Mouse (Mus musculus) c-Kit-positive CD71-negative TER-119-negative erythroid progenitor cells, embryonic 14.5 days (primary cell): ENCODE data around the gene Cmc1.
"Not testable (repeated sequence)": the region's sequence is repeated elsewhere in the genome, so short reads cannot be mapped to it uniquely, and the experiment has no call there.

Experiments
- DNase-seq: peaks from one replicate; pipeline ENCODE4 v3.0.0-alpha.2; 2013; ENCODE audit warnings: low read depth

Cmc1 gene

DNA sequence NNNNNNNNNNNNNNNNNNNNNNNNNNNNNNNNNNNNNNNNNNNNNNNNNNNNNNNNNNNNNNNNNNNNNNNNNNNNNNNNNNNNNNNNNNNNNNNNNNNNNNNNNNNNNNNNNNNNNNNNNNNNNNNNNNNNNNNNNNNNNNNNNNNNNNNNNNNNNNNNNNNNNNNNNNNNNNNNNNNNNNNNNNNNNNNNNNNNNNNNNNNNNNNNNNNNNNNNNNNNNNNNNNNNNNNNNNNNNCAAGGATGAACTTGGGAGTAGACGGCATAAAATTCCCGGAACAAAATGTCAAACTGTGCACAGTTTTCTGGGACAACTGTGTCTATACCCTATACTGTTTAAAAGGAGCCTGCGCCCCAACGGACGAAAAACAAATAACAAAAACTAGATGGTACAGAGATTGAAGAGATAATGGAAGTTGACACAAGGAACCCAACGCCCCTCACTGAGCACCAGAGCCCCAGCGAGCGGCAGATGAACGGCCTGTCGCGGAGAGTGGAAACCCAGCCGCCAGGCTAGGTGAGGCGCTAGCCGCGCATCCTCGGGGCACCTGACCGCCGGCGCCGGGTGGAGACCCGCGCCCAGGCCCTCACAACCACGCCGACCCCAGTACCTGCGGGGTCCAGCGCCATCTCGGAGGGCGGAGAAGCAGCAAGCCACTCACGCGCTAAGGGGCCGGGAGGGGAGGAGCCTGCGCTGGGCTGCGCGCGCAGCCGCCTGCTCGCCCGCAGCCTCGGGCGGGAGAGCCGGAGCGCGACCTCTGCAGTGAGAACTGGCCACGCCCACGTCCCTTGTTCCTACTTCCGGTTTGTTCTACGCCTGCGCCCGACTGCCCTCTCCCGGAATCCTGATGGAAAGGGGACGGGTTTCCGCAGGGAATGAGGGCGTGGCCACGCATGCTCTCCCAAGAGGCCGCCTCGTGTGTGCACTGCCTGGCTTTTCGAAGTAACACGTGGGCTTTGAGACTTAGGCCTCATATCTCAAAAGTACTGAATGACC lies at the start of gene Cmc1:
TSS of gene Cmc1 (minus strand) at position 771 of the 996 bp plus-strand sequence.
- peak; percentile 75 for DNase-seq

- DNase-seq: no peak
Observed at GRCm38 (mm10) chr9:118198557-118198956, 48.6 kb upstream of the Cmc1 start.

DNA sequence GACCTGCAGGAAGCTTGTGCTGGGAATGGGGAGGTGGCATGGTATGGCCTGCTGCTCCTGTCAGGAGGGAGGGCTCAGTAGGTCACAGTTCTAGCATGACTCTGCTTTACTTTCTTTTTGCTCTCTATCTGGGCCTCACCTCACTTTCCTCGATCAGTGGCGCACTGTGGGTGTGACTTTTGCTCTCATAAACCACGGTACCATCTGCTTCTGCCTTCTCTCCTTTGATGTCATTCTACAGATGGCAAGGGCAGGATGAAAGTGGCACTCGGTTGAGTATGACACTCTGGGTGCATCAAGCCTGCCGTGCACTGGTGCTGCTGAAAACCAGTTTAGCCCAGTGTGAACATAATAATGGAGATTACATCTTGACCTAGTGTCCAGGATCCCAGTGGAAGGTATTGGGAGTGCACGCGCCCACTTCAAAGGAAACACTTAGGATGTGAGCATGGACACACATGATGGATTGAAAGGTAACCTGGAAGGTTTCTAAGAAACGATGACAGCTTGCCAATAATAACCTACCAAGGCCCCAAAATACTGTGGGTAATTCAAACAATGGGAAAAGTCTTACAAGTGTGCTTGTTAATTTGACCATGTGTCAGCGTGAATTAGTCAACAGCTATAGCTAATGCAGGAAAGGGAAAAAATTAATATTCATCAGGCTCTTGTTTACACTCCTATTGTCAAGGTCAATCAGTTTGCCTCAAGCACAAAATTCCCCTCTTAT lies 46.8 kb upstream of the Cmc1 start:
- DNase-seq: no peak

DNA sequence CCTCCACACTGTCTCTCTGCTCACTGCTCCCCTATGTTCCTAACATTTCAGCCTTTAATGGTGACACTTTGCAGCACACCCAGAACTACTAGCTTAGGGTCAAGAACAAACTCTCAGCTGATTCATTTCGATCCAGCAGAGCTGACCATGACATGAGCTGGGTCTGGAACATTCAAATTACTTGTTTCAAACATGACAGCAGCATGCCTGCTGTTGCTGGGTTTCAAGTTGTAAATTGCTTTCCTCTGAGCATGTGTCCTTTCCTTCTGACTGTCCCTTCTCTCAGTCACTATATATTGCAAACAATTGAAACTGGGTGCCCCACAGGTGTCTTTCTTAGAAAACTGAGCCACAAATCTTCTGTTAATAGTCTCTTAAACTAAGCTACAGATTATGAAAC lies 43.3 kb upstream of the Cmc1 start:
- no peak for DNase-seq

GRCm38 (mm10) chr9:118191276-118191675 lies 41.3 kb upstream of the Cmc1 start:
- no peak for DNase-seq

DNA sequence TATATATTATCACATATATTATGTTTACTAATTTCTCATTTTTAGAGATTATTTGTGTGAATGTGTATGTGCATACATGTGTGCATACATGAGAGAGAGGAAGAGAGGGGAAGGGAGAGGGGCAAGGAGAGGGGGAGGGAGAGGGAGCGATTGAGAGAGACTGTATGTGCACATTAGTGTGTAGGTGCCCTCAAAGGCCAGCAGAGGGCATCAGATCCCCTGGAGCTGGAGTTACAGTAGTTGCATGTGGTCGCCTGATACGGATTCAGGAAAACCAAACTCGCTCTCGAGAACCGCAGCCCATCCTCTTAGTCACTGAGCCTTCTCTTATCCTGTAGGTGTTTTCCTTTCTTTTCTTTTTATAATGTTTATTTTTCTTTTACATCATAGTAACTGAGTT lies 38.4 kb upstream of the Cmc1 start:
- no peak for DNase-seq

- DNase-seq: no peak
Observed at GRCm38 (mm10) chr9:118187420-118187819, 37.4 kb upstream of the Cmc1 start.

DNA sequence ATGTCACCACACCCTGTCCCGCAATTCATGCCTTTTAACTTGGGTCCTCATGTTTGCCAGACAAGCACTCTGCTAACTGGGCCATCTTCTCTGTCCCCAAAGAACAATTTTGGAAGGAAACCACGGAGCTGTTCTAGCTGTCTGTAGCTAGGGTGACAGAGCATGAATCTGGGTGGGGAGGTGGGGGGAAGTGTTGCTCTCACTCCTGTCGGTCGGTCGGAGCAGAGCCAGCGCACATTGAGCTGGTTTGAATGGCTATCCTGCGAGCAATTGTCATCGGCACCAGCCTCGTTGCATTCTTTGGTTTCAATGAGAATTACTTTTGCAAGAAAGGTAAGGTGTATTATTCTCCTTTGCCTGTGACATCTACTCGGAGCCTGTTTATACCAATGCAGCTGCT lies 36.8 kb upstream of the Cmc1 start:
- no peak for DNase-seq

DNA sequence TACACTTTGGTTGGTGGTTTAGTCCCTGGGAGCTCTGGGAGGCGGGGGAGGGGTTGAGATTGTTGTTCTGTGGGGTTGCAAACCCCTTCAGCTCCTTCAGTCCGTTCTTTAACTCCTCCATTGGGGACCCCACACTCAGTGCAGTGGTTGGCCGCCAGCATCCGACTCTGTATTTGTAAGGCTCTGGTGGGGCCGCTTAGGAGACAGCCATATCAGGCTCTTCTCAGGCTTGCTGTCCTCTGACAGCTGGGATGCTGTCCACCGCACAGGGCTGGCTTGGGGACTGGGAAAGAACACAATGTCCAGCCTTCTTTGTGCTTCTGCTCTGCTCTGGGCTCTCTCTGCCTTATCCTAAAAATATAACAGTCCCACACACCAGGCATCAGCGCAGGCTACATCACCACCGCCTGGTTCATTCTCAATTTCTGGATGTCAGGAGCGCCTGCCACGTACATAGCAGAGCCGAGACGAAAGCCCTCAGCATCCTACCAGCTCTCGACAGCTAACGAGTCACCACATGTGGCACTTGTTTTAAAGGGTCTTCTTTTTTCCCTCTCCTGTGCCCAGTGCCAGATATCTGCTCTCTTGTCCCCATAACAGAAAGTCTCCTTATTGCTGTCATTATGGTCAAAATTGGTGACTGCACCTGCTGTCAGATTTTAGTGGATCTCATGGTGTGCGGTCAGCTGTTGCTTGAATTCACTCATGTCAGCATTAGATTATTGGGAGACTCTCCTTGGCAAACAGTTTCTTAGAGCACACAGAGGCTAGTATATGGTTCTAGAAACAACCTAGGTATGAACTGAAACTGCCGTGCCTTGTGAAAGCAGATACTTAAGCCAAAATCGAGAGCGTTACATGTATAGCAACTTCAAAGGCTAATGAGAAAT lies 29.4 kb upstream of the Cmc1 start:
- DNase-seq: no peak

DNA sequence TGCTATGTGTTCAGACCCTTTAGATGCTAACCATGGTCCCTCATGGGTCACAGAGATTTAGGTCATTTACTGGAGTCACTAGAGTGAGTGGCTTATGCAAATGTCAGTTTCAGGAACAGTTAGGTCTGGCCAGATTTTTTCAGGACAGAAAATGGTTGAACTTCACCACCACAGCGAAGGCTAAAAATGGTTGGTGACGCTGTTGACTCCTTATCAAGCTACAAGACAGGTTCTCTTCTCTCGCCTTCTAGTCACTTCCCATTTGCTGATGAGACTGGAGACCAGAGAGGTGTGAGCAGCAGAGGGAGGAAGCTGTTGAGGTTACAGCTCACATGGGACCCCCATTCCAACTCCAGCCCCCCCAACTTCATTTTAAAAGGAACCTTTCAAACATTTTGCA lies 26.7 kb upstream of the Cmc1 start:
- DNase-seq: no peak

DNA sequence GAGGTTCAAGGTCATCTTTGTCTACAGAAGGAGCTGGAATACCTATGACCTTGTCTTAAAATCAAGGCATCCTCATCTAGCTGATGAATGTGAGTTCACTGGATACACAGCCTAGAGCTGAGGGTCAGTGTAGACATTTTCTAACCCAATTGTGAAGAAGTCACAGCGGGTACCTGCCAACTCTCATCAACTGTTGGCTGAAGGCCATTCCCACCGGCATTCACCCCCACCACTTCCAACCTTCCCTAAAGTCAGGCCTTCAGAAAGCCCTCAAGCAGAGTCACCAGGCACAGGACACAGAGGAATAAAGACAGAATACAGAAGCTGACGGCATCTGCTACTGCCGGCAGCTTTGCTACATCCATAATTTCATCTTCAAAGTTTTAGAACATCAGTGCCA lies 25.4 kb upstream of the Cmc1 start:
- DNase-seq: no peak

- DNase-seq: no peak
Observed at GRCm38 (mm10) chr9:118173086-118173485, 23.1 kb upstream of the Cmc1 start.

- no peak for DNase-seq
Observed at GRCm38 (mm10) chr9:118168544-118168943, 18.6 kb upstream of the Cmc1 start.

DNA sequence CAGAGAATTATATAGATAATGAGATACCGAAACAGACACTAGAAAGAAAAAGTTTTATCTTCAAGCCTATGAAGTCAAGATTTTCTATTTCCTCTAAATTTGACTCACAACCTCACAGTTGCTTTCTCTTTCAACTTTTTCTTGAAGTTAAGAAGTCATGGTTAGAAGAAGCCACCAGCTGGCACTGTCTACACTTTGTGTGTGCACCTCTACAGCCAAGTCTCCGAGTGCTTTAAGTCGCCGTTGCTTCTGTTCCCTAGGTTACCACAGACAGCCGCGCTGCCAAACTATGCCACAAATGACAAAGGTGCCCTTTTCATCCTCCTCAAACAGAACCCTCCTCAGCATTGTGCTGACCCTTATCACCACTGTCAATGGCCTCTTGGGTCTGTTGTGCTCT lies 17.6 kb upstream of the Cmc1 start:
- no peak for DNase-seq

- no peak for DNase-seq
Observed at GRCm38 (mm10) chr9:118161536-118161935, 11.6 kb upstream of the Cmc1 start.

- DNase-seq: no peak
Observed at GRCm38 (mm10) chr9:118159936-118160335, 10.0 kb upstream of the Cmc1 start.

DNA sequence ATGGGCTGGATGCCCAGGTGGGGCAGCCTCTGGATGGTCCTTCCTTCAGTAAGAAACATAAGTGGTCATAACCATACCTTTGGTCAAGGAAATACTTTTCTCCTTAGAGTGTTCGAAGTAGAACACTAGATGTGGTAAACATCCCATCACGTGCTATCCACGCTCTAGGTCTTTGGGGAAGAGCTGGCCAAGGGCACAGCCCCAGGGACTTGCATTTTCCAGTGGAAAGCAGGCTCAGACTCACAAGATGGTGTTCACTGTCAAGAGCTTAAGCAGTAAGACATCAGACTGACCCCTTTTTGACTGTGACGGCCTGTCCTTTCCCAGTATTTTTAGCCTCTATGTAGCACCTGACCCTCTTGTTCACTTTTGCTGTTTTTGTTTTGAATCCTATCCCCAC lies 8.2 kb upstream of the Cmc1 start:
- no peak for DNase-seq

GRCm38 (mm10) chr9:118157234-118157633 lies 7.3 kb upstream of the Cmc1 start:
- DNase-seq: no peak

DNA sequence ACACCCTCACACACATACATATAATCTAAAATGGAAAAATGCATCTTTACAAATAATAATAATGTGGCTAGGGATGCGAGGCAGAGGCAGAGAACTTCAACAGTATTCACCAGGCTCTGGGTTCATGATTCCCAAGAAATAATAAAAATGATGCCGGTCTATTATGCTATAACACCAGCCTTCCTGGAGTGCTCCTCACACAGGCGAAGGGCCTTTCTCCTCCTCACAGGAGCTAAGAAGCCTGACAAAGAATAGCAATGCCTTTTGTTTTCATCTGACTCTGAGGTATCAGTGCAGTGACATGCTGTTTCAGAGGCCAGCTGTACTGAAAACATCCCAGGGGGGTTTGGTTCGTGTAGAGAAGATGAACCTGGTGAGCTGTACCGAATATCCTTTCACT lies 4.7 kb upstream of the Cmc1 start:
- no peak for DNase-seq

GRCm38 (mm10) chr9:118151221-118151507 lies 1.2 kb upstream of the Cmc1 start:
- no peak for DNase-seq

- DNase-seq: no peak
Observed at GRCm38 (mm10) chr9:118150429-118151220, 648 bp upstream of the Cmc1 start.

DNA sequence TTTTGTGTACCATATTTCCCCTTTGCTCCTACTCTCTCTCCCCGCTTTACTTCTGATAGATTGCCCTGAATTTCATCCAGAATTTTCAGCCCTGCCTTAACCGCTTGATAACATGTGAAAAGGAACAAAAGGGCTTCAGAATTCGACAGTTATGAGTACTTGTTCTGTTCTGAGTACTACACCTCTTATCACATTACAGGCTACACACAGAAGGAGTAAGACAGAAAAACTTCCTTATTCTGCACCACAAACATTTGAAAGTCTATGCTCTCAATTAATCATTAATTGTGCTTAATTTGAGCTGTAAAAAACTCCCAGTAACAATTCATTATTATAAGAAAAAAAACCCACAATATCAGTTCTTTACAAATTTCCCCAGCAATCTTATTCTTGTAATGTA lies 9.6 kb downstream of the Cmc1 start:
- not testable (repeated sequence) for DNase-seq
